Mouse (Mus musculus) adrenal gland (tissue): Measurements from ENCODE around the gene Hist1h2bm.
"Not testable (repeated sequence)": the region's sequence is repeated elsewhere in the genome, so short reads cannot be mapped to it uniquely, and the experiment has no call there.

ENCODE experiments used
- intact Hi-C: fragments of 180-260 bp; cut with DNase I; formaldehyde crosslinking; loops from one replicate; pipeline ENCODE4 v1.15.1; 2025
- long read RNA-seq, 2 experiments: library from polyadenylated mRNA; unstranded; transcript quantifications; one replicate each; pipeline ENCODE4 v2.0.0; 2020; ENCODE audit warnings: borderline replicate concordance in 1 of 2; ENCODE audit not compliant: insufficient replicate concordance in 1 of 2

Hist1h2bm gene
- long read RNA-seq, experiment 1 = 0 reads
- long read RNA-seq, experiment 2 = 0 reads

DNA sequence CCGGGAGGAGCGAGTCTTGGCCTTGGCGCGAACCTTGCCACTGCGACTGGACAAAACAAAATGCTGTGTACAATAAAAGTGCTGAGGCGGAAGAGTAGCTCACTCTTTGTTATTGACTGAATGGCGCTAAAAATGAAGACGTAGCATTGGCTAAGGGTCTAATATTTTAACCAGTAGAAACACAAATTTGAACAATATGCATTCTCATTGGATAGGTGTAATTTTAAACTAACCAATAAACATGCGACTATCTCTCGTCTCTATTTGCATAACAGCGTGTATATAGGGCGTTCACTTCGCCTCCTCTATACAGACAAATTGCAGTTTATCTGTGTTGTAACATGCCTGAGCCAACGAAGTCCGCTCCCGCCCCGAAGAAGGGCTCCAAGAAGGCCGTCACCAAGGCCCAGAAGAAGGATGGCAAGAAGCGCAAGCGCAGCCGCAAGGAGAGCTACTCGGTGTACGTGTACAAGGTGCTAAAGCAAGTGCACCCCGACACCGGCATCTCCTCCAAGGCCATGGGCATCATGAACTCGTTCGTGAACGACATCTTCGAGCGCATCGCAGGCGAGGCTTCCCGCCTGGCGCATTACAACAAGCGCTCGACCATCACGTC is at the start of gene Hist1h2bm:
Hist1h2bm (plus strand) TSS at position 288 of the 616 bp plus-strand sequence.
- intact Hi-C loops = not testable (repeated sequence)

DNA sequence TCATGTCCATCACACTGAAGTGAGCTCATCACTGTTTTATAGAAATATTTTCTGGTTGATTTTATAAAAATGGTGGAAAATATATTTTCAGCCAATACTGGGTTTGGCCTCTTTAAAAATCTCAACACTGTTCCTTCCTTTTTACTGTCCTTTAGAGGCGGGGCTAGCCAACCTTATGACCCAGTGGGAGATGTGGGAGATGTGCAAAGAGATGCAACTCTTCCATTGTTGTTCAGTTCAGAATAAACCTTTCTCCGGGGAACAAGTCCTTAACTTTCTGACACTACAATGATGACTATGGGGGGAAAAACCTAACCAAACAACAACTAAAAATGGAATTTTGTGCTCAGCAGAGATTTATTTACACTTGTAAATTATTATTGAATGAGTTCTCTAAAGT is 44.5 kb upstream of the Hist1h2bm start, which contains the start of gene Olfr1360:
Olfr1360 (minus strand) TSS at position 101 of the 400 bp plus-strand sequence.
- intact Hi-C loops = no loop called here

DNA sequence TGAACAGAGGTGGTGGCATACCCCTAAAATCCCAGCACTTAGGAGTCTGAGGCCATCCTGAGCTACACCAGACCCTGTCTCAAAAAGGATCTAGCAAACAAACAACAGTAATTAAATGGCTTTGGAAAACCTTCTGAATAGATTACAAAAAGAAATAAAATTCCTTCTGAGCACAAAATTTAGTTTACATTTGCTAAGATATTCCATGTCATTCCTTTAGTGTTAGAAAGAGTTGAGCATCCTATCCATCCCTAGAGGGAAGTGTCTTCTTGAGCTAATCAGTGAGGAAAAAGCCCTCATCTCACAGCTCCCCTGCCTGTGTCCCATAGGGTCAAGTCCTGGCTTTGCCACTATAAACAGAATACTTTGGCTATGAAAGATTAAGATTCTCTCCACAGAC is 24.0 kb upstream of the Hist1h2bm start, which contains the start of gene Olfr1359:
Olfr1359 (plus strand) TSS at position 301 of the 400 bp plus-strand sequence.
- intact Hi-C loops = no loop called here

DNA sequence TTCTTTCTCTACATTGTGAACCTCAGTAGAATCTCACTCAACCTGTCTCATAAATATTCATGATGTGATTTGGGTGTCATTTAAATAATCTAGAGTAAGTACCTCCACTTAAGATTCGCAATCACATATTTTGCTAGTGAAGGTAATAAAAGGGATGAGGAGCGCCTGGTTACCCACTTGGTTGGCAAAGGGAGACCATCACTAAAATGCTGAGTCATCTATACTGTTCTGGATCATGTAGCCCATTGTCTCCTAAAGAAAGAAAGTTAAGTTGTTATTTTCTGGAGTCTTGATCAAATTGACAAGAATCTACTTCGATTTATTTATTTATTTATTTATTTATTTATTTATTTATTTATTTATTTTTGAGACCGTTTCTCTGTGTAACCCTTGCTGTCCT is 15.2 kb upstream of the Hist1h2bm start:
- intact Hi-C loops = no loop called here

DNA sequence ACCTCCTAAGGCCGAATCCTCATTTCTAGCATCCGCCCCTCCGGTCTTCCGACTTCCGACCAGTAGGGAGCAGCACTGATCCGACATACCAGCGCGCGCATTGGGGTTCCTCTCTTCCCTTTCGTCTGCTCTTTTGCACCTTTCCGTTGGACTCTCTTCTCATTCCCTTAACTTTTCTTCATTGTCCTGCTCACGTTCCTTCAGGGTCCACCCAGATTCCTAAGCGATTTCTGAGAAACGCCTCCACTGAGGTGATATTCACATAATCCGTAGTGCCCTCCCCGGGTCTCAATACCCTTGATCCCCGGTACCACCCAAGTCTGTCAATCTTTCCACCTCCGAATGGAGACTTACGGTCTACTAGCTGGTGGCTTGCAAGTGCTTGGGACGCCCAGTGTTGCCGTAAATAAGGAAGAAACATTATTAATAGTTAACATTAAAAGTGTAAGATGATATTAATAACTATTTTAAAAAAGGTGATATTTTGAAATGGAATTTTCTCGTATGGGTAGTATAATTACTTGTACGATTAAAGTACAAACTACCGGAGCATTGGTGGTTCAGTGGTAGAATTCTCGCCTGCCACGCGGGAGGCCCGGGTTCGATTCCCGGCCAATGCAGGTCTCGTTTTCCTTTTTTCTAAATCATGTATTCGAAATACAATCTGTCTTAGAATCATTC is 11.7 kb upstream of the Hist1h2bm start:
- intact Hi-C loops = loop anchor here (5.0 to 10.0 kb wide), 4 partner anchors 317 to 1725 kb away; no protein-coding TSS in a partner anchor

DNA sequence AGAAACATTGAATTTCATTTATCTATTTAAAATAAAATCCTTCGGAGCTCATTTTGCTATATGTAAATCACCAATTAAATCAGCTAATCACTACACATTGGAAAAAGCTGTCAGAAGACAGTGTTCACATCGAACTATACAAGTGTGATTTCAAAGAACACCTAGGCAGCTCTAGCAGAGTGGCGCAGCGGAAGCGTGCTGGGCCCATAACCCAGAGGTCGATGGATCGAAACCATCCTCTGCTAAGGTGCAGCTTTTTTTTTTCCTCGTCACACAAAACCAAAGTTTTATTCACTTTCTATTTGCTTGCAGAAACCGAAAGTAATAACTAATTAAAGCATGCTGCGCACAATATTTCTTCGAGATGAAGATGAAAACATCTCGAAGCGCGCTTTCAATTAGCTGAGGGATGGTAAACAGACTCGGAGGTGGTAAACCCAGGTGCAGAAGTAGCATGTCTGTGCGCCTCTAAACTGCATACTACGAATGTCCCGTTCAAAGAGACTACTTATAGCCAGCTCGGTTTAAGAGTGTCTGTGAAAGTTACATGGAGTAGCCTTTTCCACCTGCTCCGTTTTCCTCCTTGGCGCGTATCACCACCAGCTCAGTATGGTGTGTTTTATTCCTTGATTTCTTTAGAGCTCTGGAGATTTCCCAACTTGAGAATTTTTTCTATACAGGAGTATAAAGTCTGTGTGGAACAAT is 10.9 kb upstream of the Hist1h2bm start:
- intact Hi-C loops = loop anchor here (5.0 to 10.0 kb wide), 4 partner anchors 316 to 1724 kb away; no protein-coding TSS in a partner anchor

DNA sequence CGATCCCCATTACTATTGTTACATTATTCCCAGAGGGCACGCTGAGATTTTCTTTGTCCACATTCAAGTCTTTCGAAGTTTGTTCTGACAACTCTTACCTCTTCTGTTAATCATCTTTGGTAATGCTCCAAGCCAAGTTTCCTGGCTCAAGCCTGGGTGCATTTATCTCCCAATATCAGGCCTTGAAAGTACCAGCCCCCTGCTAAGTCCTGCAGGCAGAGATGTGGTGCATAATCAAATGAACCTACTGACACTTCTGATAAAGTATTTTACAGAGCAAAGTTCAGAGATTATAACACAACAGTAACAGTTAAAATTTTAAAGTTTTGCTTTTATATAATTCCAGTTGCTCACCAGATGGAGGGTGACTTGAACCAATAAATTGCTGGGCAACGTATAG is 10.1 kb upstream of the Hist1h2bm start:
- intact Hi-C loops = loop anchor here (2.0 to 10.0 kb wide), 5 partner anchors 19 to 1723 kb away; no protein-coding TSS in a partner anchor

DNA sequence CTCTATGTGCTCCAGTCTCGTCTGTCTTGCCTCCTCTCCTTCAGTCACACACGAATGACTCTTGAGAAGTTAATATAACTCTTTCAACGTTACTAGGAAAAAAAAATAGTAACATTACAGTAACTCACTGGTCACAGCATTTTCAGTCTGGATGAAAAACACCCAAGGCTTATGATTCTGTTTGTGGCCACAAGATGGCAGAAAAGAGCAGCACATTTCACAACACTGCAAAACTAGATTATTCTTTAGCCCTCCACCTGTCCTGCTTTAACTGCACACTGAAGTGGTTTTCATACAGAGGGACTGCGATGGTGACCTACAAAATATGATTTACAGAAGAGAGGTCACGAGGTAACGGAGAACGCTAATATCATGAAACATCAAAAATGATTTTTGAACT is 7.1 kb upstream of the Hist1h2bm start:
- intact Hi-C loops = loop anchor here (5.0 to 10.0 kb wide), 4 partner anchors 313 to 1720 kb away; no protein-coding TSS in a partner anchor

DNA sequence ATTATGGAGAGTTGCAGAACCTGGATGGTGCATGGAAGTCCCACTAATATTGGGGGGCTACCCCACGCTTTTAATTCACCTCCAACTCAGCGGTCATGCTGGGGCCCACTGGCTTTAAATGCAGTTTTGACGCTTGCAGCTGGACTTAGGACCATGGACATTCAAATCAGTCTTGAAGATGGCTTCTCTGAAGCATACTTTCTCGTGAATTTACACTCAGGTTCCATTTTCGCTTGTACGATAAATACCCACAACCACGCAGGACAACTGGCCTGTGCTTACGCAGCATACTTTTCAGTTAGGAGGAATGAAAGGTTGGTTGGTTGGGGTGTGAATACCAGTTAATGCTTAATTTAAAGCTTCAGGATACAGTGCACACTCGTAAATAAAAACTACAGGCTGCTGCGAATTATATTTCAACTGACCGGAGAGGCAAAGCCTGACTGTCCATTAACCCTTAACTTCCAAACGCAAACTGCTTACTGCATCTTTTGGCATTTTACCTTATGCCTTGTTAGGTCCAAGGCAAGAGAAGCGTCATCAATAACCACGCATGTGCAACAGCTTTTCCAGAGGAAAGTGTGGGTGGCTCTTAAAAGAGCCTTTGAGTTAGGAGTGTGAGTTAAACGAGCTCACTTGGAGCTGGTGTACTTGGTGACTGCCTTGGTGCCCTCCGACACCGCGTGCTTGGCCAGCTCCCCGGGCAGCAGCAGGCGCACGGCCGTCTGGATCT is 6.5 kb upstream of the Hist1h2bm start:
- intact Hi-C loops = loop anchor here (10.0 kb wide), 1 partner anchor 1720 kb away; no protein-coding TSS in a partner anchor

DNA sequence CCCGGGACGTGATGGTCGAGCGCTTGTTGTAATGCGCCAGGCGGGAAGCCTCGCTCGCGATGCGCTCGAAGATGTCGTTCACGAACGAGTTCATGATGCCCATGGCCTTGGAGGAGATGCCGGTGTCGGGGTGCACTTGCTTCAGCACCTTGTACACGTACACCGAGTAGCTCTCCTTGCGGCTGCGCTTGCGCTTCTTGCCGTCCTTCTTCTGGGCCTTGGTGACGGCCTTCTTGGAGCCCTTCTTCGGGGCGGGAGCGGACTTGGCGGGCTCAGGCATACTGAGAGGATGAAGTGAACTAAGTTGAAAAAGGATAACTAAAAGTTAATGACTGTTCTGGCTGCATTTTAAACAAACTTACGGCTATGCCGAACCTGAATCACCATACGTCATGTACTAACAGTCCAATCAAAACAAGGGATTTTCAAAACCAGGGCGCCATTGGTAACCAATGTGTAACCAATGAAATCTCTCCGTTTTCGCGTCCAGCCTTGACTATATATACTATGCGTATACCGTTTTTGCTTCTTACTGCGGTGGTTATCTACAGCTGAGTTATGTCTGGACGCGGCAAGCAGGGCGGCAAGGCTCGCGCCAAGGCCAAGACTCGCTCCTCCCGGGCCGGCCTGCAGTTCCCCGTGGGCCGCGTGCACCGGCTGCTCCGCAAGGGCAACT is 5.8 kb upstream of the Hist1h2bm start, which contains the start of the genes Hist1h2bl and Hist1h2ai:
Hist1h2bl (minus strand) TSS at position 280 of the 676 bp plus-strand sequence.
Hist1h2ai (plus strand) TSS at position 559 of the 676 bp plus-strand sequence.
- intact Hi-C loops = loop anchor here (10.0 kb wide), 1 partner anchor 1719 kb away; no protein-coding TSS in a partner anchor

DNA sequence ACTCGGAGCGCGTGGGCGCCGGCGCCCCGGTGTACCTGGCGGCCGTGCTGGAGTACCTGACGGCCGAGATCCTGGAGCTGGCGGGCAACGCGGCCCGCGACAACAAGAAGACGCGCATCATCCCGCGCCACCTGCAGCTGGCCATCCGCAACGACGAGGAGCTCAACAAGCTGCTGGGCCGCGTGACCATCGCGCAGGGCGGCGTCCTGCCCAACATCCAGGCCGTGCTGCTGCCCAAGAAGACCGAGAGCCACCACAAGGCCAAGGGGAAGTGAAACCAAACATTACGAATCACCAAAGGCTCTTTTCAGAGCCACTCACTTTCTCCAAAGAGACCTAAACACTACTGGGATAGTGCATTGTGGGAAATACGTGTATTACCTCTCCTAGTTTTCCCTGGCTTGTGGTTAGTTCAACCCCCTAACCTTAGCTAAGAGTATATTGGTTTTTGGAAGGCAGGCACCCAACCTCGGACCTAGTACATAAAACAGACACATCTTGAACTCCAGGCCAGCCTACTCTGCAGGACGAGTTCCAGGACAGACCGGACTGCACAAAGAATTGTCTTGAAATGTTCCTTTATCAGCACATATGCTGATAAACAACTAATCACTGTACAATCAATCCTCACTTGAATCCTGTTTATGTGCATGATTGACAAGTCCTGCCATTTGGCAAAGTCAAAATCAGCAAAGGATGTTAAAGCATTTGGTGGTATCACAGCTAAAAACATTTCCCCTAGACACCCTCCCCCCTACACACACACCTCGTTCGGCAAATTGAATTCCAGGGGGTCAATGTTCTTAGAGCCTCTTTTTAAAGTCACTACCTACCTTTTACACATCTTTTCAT is 5.1 kb upstream of the Hist1h2bm start:
- intact Hi-C loops = loop anchor here (10.0 kb wide), 1 partner anchor 1718 kb away; no protein-coding TSS in a partner anchor

DNA sequence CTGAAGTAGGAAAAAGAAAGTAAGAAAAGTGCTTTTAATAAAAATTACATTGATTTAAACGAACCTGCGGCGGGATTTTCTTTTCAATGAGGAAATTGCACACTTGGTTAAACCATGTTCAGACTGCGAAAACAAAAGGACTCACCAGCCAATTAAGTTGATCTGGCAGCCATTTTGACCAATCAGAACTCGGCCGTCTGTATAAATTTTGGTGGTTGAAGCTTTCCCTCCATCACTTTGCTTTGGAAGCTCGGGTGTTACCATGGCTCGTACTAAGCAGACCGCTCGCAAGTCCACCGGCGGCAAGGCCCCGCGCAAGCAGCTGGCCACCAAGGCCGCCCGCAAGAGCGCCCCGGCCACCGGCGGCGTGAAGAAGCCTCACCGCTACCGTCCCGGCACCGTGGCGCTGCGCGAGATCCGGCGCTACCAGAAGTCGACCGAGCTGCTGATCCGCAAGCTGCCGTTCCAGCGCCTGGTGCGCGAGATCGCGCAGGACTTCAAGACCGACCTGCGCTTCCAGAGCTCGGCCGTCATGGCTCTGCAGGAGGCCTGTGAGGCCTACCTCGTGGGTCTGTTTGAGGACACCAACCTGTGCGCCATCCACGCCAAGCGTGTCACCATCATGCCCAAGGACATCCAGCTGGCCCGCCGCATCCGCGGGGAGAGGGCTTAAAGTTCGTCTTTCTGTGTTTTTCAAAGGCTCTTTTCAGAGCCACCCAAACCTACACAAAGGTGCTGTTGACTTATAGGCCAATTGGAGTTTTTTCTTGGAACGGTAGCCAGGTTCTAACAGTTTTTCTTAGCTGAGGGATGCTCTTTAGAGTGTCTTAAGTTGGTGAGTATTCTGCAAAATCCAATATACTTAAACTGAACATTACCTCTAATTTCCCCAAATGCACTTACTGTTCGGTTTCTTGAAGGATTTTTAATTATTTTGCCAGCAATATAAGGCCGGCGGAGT is 4.2 kb upstream of the Hist1h2bm start, which contains the start of gene Hist1h3h:
Hist1h3h (plus strand) TSS at position 263 of the 961 bp plus-strand sequence.
- intact Hi-C loops = loop anchor here (10.0 kb wide), 1 partner anchor 1717 kb away; no protein-coding TSS in a partner anchor

DNA sequence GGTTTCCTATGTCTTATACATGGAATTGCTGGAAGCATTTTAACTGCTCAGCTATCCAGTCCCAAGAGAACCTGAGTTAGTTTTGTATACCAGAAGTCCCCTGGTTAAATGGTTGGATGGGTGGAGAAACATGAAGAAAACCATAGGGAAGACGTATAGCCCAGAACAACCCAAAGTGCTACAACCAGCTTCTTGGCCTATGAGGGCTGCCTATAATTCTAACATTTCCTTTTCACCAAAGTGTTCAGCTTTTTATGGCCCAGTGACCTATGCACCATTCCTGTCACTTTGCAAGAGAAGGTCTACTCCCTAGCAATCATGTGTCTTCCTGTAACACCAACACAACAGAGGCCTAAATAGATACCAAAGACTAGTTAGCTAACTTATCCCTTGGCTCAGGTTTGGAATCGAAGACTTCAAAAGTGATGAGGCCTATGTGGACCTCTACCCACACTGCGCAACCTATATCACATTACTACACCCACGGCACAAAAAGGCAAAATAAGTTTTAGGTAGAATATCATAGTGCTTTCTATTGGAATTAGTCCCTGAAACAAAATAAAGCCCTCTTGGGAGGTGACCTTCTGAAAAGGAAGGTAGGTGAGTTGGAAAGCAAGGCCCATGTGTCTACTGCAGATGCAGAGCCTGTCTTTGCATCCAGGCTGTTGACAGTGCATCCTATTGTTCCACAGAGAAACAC is 3.3 kb upstream of the Hist1h2bm start:
- intact Hi-C loops = loop anchor here (10.0 kb wide), 1 partner anchor 1716 kb away; no protein-coding TSS in a partner anchor

DNA sequence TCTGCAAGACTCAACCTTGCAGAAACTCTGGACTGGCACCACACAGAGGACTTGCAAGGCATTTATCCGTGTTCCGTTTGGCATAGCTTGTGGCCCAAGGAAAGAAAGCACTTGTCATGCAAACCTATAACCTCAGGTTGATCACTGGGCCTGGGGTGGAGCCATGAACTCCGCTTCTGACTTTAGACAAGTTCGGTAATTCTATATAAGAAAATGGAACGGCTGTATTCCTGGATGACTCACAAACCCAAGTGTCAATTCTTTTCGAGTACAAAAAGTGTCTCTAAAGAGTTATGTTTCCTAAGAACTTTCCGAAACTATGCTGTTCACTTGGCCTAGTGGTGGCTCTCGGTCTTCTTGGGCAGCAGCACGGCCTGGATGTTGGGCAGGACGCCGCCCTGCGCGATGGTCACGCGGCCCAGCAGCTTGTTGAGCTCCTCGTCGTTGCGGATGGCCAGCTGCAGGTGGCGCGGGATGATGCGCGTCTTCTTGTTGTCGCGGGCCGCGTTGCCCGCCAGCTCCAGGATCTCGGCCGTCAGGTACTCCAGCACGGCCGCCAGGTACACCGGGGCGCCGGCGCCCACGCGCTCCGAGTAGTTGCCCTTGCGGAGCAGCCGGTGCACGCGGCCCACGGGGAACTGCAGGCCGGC is 612 bp upstream of the Hist1h2bm start:
- intact Hi-C loops = not testable (repeated sequence)

DNA sequence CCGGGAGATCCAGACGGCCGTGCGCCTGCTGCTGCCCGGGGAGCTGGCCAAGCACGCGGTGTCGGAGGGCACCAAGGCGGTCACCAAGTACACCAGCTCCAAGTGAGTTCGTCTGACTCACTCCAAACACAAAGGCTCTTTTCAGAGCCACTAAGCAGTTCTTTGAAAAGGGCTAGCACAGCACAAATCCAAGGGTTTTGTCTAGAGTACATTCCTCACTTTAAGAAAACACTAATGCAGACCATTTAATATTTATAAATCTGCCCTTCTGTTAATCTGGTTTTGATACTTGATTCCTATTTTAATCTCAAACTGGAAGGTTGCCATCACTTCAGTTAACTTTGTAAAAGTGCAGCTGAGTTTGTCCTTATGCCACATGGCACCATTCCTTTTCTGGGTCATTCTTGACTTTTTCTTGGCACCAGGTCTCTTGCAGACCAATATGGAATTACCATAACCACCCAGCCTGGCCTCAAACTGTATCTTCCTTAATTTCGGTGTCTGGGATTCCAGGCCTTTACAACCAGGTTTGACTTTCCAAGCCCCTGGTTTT is 605 bp downstream of the Hist1h2bm start:
- intact Hi-C loops = no loop called here
